Mouse (Mus musculus) G1E (cell line): Measurements from ENCODE around the gene Eml2.

ENCODE experiments used
- CTCF ChIP-seq: IDR thresholded peaks from 2 replicates; pipeline ENCODE4 v1.5.1; 2012; ENCODE audit warnings: low read depth, low read length, inconsistent platforms, mixed read lengths
- POLR2AphosphoS5 ChIP-seq: IDR thresholded peaks from 2 replicates; pipeline ENCODE4 v1.6.1; 2012; ENCODE audit warnings: low read depth, low read length, inconsistent platforms; ENCODE audit not compliant: insufficient replicate concordance
- TAL1 ChIP-seq: conservative IDR thresholded peaks from 2 replicates; pipeline ENCODE4 v1.6.1; 2012; ENCODE audit warnings: low read depth, low read length, inconsistent platforms, mixed read lengths

DNA sequence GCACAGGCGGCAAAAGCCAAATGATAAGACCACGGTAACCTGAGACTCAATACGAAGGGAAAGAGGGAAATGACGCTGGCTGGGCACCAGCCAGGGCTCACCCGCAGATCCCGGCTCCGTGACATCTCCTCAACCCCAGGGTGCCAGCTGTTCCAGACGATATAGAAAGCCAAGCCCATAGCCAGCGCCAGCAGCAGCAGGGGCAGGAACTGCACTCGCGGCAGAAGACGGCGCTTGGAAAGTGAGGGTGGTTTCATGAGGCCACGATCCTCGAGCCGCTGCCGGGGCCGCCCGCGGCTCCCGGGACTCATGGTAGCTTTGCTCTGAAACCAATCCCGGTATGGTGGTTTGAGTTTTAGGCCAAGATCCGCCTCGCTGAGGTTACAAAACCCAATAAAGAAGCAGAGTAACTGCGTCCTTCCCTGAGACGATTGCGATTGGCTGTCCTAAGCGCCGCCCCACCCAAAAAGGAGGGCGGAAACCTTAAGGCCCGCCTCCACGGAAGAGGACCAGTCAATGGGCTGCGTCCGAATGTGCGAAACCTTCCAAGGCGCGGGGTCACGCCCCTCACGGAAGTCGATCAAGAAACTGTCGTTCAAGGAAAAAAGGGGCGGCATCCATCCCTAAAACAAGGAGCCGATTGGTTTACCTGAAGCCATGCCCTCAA lies 27.2 kb upstream of the Eml2 start, which contains the start of gene Qpctl:
- TF ChIP-seq CTCF = no peak
- TF ChIP-seq TAL1 = no peak
- no peak for TF ChIP-seq POLR2AphosphoS5
